Mouse (Mus musculus) frontal cortex, adult (tissue): ENCODE data around the gene Chrnb1.
A peak's percentile ranks its signal among the peaks of the same experiment; 100 is the strongest.

Experiments used
- ATAC-seq: cut with Nextera tagmentation; 2 replicates; pipeline ENCODE4 v1.9.2; 2017; ENCODE audit warnings: mild to moderate bottlenecking, moderate library complexity, mixed read lengths; ENCODE audit not compliant: low TSS enrichment

Chrnb1 gene

GRCm38 (mm10) chr11:69775716-69776115 lies 20.0 kb downstream of the Chrnb1 start:
- ATAC-seq, result no peak

GRCm38 (mm10) chr11:69774961-69775360 lies 20.8 kb downstream of the Chrnb1 start:
- ATAC-seq, result no peak

GRCm38 (mm10) chr11:69767625-69767909 lies 28.2 kb downstream of the Chrnb1 start:
- 0 out of 2 replicates have a peak, but pooled peaks have one; percentile 10 for ATAC-seq

- 0 out of 2 replicates have a peak, but pooled peaks have one; percentile 5 for ATAC-seq
Measured at GRCm38 (mm10) chr11:69766872-69767624, 28.7 kb downstream of the Chrnb1 start.

GRCm38 (mm10) chr11:69766126-69766609 lies 29.6 kb downstream of the Chrnb1 start:
- ATAC-seq, result peak; percentile 70

GRCm38 (mm10) chr11:69765221-69766125 lies 30.3 kb downstream of the Chrnb1 start, which contains the start of gene Zbtb4:
Gene Zbtb4 (plus strand): TSS chr11:69765912.
- peak; percentile 32; the same call in 1 of the 2 replicates for ATAC-seq

- no peak for ATAC-seq
Measured at GRCm38 (mm10) chr11:69763551-69763950, 32.2 kb downstream of the Chrnb1 start.

GRCm38 (mm10) chr11:69761868-69762267 lies 33.9 kb downstream of the Chrnb1 start, which contains the start of gene Slc35g3:
Gene Slc35g3 (minus strand): TSS chr11:69761968.
- ATAC-seq, result no peak

- no peak for ATAC-seq
Measured at GRCm38 (mm10) chr11:69760901-69761200, 34.9 kb downstream of the Chrnb1 start.

- no peak for ATAC-seq
Measured at GRCm38 (mm10) chr11:69760160-69760900, 35.4 kb downstream of the Chrnb1 start.

GRCm38 (mm10) chr11:69758971-69759721 lies 36.6 kb downstream of the Chrnb1 start:
- ATAC-seq, result peak; percentile 67

- ATAC-seq, result peak; percentile 87
Measured at GRCm38 (mm10) chr11:69758478-69758970, 37.2 kb downstream of the Chrnb1 start, which contains the start of gene Polr2a. Gene Polr2a (minus strand): TSS chr11:69758637.

GRCm38 (mm10) chr11:69758090-69758456 lies 37.7 kb downstream of the Chrnb1 start:
- ATAC-seq, result peak; percentile 73

- ATAC-seq, result no peak
Measured at GRCm38 (mm10) chr11:69757303-69758089, 38.2 kb downstream of the Chrnb1 start.

GRCm38 (mm10) chr11:69754701-69755100 lies 41.0 kb downstream of the Chrnb1 start:
- no peak for ATAC-seq

GRCm38 (mm10) chr11:69754233-69754632 lies 41.5 kb downstream of the Chrnb1 start:
- ATAC-seq, result no peak

- ATAC-seq, result no peak
Measured at GRCm38 (mm10) chr11:69752686-69753085, 43.1 kb downstream of the Chrnb1 start.

GRCm38 (mm10) chr11:69751635-69752034 lies 44.1 kb downstream of the Chrnb1 start:
- ATAC-seq, result no peak
